Mouse (Mus musculus) thymus, adult 2 months (tissue): ENCODE results near the gene Isg20l2. TPM values are rescaled to one million over a fixed set of nuclear protein-coding genes. Genes with fewer than 3 reads are reported as not detected.
A peak's percentile ranks its signal among the peaks of the same experiment; 100 is the strongest.

Source experiments
- DNase-seq: peaks from one replicate; pipeline ENCODE4 v3.0.0; 2021
- H3K27ac ChIP-seq: fragments of 200-500 bp; 2 replicates; pipeline ENCODE4 v1.5.1; 2012; ENCODE audit warnings: low read length, control low read depth; ENCODE audit not compliant: control insufficient read depth, insufficient read depth
- H3K27me3 ChIP-seq: fragments of 200-500 bp; 2 replicates; pipeline ENCODE4 v1.6.1; 2012; ENCODE audit warnings: mild to moderate bottlenecking, low read length, moderate library complexity, mixed read lengths; ENCODE audit not compliant: control insufficient read depth, insufficient read depth
- H3K36me3 ChIP-seq: fragments of 200-500 bp; 2 replicates; pipeline ENCODE4 v1.6.1; 2012; ENCODE audit warnings: mild to moderate bottlenecking, low read length, moderate library complexity; ENCODE audit not compliant: control insufficient read depth, insufficient read depth
- H3K4me1 ChIP-seq: fragments of 200-500 bp; replicated peaks from 2 replicates; pipeline ENCODE4 v1.6.1; 2012; ENCODE audit warnings: low read length; ENCODE audit not compliant: control insufficient read depth, insufficient read depth
- H3K4me3 ChIP-seq: fragments of 200-500 bp; 2 replicates; pipeline ENCODE4 v1.5.1; 2012; ENCODE audit warnings: mild to moderate bottlenecking, low read length, control low read depth, moderate library complexity; ENCODE audit not compliant: control insufficient read depth, insufficient read depth
- CTCF ChIP-seq: fragments of 200-500 bp; IDR thresholded peaks from 2 replicates; pipeline ENCODE4 v1.5.1; 2012; ENCODE audit warnings: mild to moderate bottlenecking, control low read depth, low read length, moderate library complexity, borderline replicate concordance; ENCODE audit not compliant: control insufficient read depth, poor library complexity, insufficient read depth; ENCODE audit errors: extremely low read depth
- POLR2A ChIP-seq: fragments of 200-500 bp; IDR thresholded peaks from 2 replicates; pipeline ENCODE4 v1.6.1; 2012; ENCODE audit warnings: mild to moderate bottlenecking, low read length, control low read depth, moderate library complexity; ENCODE audit not compliant: control insufficient read depth, poor library complexity, insufficient read depth; ENCODE audit errors: extremely low read depth
- WGBS: fragments of 180-500 bp; shearing (Covaris S2); methylation state at CpG from one replicate; pipeline ENCODE4 v1.1.7; 2018; 5-methylcytosine and 5-hydroxymethylcytosine counted together
- polyA plus RNA-seq: library from polyadenylated mRNA; depleted of rRNA; stranded (reverse); fragments of >200 nt; gene quantifications from 2 replicates; pipeline ENCODE4 v1.2.3, GENCODE M21; 2012

The Isg20l2 gene
- polyA plus RNA-seq, 1 experiment: 31.6 TPM

- Histone ChIP-seq H3K4me1 (peaks cover 31% of the 10 kb centered on the region), H3K4me3 (peak overlapping the region; percentile 30), H3K36me3 (peaks cover 9% of the 10 kb centered on the region; the same call in 1 of the 2 replicates), H3K27me3 (no peaks in the 10 kb centered on the region), H3K27ac (no peak overlapping the region; the same call in 1 of the 2 replicates)
- peak; percentile 19 for DNase-seq
- TF ChIP-seq CTCF (no peak), POLR2A (no peak)
- WGBS: 54% methylated on average over 12 of the region's 12 CpGs
Observed at GRCm38 (mm10) chr3:87910573-87911141, 19.5 kb upstream of the Isg20l2 start.

DNA sequence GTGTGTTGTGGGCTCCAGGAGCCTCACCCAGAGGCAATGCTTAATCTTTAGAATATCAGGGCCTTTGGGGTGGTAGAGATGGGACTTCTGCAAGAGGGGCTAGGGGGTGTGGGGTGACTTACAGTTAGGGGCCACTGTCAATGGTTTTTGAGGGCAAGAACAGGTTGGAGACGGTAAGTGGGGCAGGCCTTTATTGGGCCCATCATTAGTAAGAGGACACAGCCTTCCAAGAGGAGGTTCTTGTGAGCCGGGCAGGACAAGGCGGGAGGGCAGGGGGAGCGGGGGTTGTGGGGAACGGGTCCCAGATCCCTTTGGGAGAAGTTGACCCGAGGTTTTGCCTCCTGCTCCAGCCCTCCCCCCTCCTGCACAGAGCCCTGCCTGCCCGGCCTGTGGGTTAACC is 16.6 kb upstream of the Isg20l2 start:
- Histone ChIP-seq H3K4me3 (no peak overlapping the region), H3K27ac (no peak overlapping the region), H3K27me3 (no peaks in the 10 kb centered on the region), H3K4me1 (peaks cover 17% of the 10 kb centered on the region), H3K36me3 (peaks cover 18% of the 10 kb centered on the region)
- 93% methylated on average over 7 of the region's 7 CpGs for WGBS
- no peak for DNase-seq
- TF ChIP-seq CTCF (no peak), POLR2A (no peak)

DNA sequence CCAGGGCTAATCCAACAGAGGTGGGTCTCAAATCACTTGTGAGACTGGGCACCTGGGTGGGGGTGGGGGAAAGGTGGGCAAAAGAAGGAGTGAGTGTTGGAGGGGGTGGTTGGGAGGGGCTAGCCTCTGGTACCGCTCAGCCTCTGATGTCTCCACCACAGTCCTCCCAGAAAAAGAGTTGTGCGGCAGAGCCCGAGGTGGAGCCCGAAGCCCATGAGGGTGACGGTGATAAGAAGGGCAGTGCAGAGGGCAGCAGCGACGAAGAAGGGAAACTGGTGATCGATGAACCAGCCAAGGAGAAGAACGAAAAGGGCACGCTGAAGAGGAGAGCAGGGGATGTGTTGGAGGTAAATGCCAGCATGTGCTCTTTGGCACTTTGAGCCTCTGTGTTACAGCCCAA is 16.2 kb upstream of the Isg20l2 start:
- peaks cover 18% of the 10 kb centered on the region for H3K36me3 ChIP-seq
- H3K4me1 ChIP-seq: peaks cover 14% of the 10 kb centered on the region
- 99% methylated on average over 10 of the region's 10 CpGs for WGBS
- no peak overlapping the region for H3K27ac ChIP-seq
- no peak for TF ChIP-seq POLR2A
- no peak for TF ChIP-seq CTCF
- no peak overlapping the region for H3K4me3 ChIP-seq
- no peaks in the 10 kb centered on the region for H3K27me3 ChIP-seq
- no peak for DNase-seq

DNA sequence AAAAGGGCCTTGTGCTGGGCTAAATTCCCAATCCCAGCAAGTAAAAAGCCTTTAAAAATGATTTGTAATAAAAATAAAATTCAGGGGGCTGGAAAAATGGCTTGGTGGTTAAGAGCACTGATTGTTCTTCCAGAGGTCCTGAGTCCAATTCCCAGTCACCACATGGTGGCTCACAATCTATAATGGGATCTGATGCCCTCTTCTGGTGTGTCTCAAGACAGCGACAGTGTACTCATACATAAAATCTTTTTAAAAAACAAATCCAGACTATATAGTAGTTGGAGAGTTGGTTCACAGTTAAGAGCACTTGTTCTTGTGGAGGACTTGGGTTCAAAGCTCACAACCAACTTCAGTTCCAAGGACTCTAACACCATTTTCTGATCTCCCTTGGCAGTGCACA is 13.1 kb upstream of the Isg20l2 start:
- Histone ChIP-seq H3K4me1 (no peaks in the 10 kb centered on the region), H3K27ac (no peak overlapping the region), H3K27me3 (no peaks in the 10 kb centered on the region), H3K4me3 (no peak overlapping the region), H3K36me3 (peaks cover 21% of the 10 kb centered on the region)
- TF ChIP-seq CTCF (no peak), POLR2A (no peak)
- no peak for DNase-seq
- WGBS: 100% methylated on average over 1 of the region's 1 CpGs

GRCm38 (mm10) chr3:87918551-87918950 is 11.6 kb upstream of the Isg20l2 start:
- no peak overlapping the region for H3K4me3 ChIP-seq
- TF ChIP-seq POLR2A: no peak
- TF ChIP-seq CTCF: no peak
- H3K36me3 ChIP-seq: peaks cover 33% of the 10 kb centered on the region
- no peaks in the 10 kb centered on the region for H3K27me3 ChIP-seq
- WGBS: 98% methylated on average over 1 of the region's 1 CpGs
- DNase-seq: no peak
- no peak overlapping the region for H3K27ac ChIP-seq
- H3K4me1 ChIP-seq: no peaks in the 10 kb centered on the region

DNA sequence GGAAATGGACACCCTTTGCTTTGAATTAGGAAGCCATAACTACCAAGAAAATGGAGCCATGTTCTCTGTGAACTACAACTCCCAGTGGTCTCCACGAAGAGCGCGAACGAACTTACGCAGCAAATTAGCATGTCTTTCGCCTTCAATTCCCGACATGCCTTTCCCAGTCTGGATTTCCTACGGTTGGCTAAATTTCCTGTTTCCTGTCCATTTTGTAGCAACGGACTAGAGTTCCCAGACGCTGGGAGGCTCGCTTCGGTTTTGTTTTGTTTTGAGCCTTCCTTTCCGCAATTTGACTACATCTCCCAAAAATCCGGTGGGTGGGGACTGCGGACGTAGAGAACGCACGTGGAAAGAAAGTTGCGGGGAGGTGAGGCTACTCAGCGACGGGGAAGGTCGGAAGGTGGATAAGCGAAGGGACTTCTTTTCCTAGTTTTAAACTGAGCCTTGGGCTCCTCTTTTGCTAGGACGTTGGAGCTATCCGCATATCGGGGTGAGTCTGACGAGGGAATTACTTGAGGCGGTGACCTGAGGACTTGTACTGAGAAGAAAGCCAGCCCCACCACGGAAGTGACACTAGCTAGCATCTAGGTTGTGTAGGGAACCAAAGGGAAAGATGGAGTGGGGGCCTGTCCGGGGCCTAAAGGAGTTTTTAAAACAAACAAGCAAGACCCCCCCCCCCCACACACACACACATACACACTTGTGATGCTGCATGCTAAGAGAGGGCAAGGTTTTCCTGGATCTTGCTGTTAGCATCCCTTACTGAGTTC is 10.6 kb upstream of the Isg20l2 start, which contains the start of gene Mrpl24:
Gene Mrpl24 (plus strand): TSS at position 171 of the 773 bp plus-strand sequence.
- H3K36me3 ChIP-seq: peaks cover 42% of the 10 kb centered on the region
- H3K27ac ChIP-seq: peak within 1 kb of the TSS; percentile 69
- TF ChIP-seq CTCF: no peak
- TF ChIP-seq POLR2A: no peak
- DNase-seq: peak; percentile 63
- WGBS: under 1% methylated on average over 30 of the region's 30 CpGs
- H3K27me3 ChIP-seq: no peaks in the 10 kb centered on the region
- no peaks in the 10 kb centered on the region for H3K4me1 ChIP-seq
- H3K4me3 ChIP-seq: peak within 1 kb of the TSS; percentile 93

DNA sequence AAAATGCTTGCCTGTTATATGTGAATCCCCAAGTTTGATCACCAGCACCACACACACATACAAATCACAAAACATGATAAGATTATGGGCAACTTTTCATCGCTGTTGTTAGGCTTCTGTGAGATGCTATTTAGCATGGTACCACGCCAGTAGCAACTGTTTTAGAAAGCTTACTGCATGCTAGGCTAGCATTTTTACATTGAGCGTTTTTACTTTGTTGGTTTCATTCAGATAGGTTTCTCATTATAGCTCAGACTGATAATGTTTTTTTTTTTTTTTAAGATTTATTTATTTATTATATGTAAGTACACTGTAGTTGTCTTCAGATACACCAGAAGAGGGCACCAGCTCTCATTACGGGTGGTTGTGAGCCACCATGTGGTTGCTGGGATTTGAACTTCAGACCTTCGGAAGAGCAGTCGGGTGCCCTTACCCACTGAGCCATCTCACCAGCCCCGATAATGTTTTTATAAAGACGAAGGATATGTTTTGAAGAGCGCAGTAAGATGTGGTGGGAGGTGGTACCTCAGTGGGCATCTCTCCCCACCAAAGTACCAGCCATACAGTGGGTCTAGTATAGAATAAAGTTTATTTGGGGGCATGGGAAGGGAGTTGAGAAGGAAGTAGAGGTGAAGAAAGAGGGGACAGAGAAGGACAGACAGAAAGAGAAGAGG is 9.7 kb upstream of the Isg20l2 start:
- no peaks in the 10 kb centered on the region for H3K27me3 ChIP-seq
- H3K4me3 ChIP-seq: no peak overlapping the region
- TF ChIP-seq POLR2A (no peak), CTCF (no peak)
- no peak overlapping the region for H3K27ac ChIP-seq
- H3K4me1 ChIP-seq: no peaks in the 10 kb centered on the region
- DNase-seq: no peak
- WGBS: 67% methylated on average over 9 of the region's 9 CpGs
- peaks cover 44% of the 10 kb centered on the region for H3K36me3 ChIP-seq
